Mouse (Mus musculus): Measurements from ENCODE around the gene Tcp10c.
"Not testable (repeated sequence)": the region's sequence is repeated elsewhere in the genome, so short reads cannot be mapped to it uniquely, and the experiment has no call there.

DNA sequence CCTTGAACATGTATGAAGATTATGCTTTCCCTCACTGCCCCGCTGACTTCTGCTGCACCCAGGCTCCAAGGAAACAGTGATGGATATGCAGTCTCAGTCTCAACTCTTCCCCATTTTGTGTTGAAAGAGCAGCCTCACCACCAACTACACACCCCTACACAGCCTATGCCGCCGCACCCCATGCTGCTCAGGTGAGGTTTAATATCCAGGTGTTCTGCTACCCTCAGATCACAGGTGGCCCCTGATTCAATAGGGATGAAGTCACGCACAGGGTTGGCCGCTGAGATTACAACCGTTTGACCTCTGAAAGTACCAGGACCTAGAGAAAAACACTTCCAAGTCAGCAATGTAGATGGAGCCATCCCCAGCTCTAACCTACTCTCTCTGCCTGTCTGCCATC is 69.9 kb downstream of the Tcp10c start:
- not testable (repeated sequence) for TF ChIP-seq CTCF, EP300 (IDR thresholded peaks at IDR 0.05)

Measured in lung, postnatal 0 days (tissue).